Mouse (Mus musculus) thymus, adult 2 months (tissue): ENCODE data around the gene Ppard. TPM values are rescaled to one million over a fixed set of nuclear protein-coding genes. Genes with fewer than 3 reads are reported as not detected.
"Not testable (repeated sequence)": the region's sequence is repeated elsewhere in the genome, so short reads cannot be mapped to it uniquely, and the experiment has no call there.

Source experiments
- DNase-seq: peaks from one replicate; pipeline ENCODE4 v3.0.0; 2021
- H3K27ac ChIP-seq: fragments of 200-500 bp; 2 replicates; pipeline ENCODE4 v1.5.1; 2012; ENCODE audit warnings: low read length, control low read depth; ENCODE audit not compliant: control insufficient read depth, insufficient read depth
- H3K27me3 ChIP-seq: fragments of 200-500 bp; 2 replicates; pipeline ENCODE4 v1.6.1; 2012; ENCODE audit warnings: mild to moderate bottlenecking, low read length, moderate library complexity, mixed read lengths; ENCODE audit not compliant: control insufficient read depth, insufficient read depth
- H3K36me3 ChIP-seq: fragments of 200-500 bp; 2 replicates; pipeline ENCODE4 v1.6.1; 2012; ENCODE audit warnings: mild to moderate bottlenecking, low read length, moderate library complexity; ENCODE audit not compliant: control insufficient read depth, insufficient read depth
- H3K4me1 ChIP-seq: fragments of 200-500 bp; replicated peaks from 2 replicates; pipeline ENCODE4 v1.6.1; 2012; ENCODE audit warnings: low read length; ENCODE audit not compliant: control insufficient read depth, insufficient read depth
- H3K4me3 ChIP-seq: fragments of 200-500 bp; 2 replicates; pipeline ENCODE4 v1.5.1; 2012; ENCODE audit warnings: mild to moderate bottlenecking, low read length, control low read depth, moderate library complexity; ENCODE audit not compliant: control insufficient read depth, insufficient read depth
- CTCF ChIP-seq: fragments of 200-500 bp; IDR thresholded peaks from 2 replicates; pipeline ENCODE4 v1.5.1; 2012; ENCODE audit warnings: mild to moderate bottlenecking, control low read depth, low read length, moderate library complexity, borderline replicate concordance; ENCODE audit not compliant: control insufficient read depth, poor library complexity, insufficient read depth; ENCODE audit errors: extremely low read depth
- POLR2A ChIP-seq: fragments of 200-500 bp; IDR thresholded peaks from 2 replicates; pipeline ENCODE4 v1.6.1; 2012; ENCODE audit warnings: mild to moderate bottlenecking, low read length, control low read depth, moderate library complexity; ENCODE audit not compliant: control insufficient read depth, poor library complexity, insufficient read depth; ENCODE audit errors: extremely low read depth
- WGBS: fragments of 180-500 bp; shearing (Covaris S2); methylation state at CpG from one replicate; pipeline ENCODE4 v1.1.7; 2018; 5-methylcytosine and 5-hydroxymethylcytosine counted together
- polyA plus RNA-seq: library from polyadenylated mRNA; depleted of rRNA; stranded (reverse); fragments of >200 nt; gene quantifications from 2 replicates; pipeline ENCODE4 v1.2.3, GENCODE M21; 2012

Ppard gene
- polyA plus RNA-seq, 1 experiment = 51.6 TPM

- WGBS = 6% methylated on average over 4 of the region's 4 CpGs
- peak overlapping the region; percentile 56 for H3K4me3 ChIP-seq
Measured at GRCm38 (mm10) chr17:28209457-28210110, 22.9 kb upstream of the Ppard start.

GRCm38 (mm10) chr17:28211921-28212341 is 20.6 kb upstream of the Ppard start:
- Histone ChIP-seq H3K4me3 (peak overlapping the region; percentile 10), H3K4me1 (peaks cover 38% of the 10 kb centered on the region), H3K27ac (peak overlapping the region; percentile 82), H3K36me3 (peaks cover 4% of the 10 kb centered on the region; the same call in 1 of the 2 replicates), H3K27me3 (no peaks in the 10 kb centered on the region)
- 4% methylated on average over 6 of the region's 6 CpGs for WGBS
- TF ChIP-seq CTCF = no peak
- TF ChIP-seq POLR2A = no peak
- peak; percentile 83 for DNase-seq

More at GRCm38 (mm10) chr17:28209457-28210110, 22.9 kb upstream of the Ppard start:
- H3K36me3 ChIP-seq = no peaks in the 10 kb centered on the region
- no peaks in the 10 kb centered on the region for H3K27me3 ChIP-seq
- TF ChIP-seq POLR2A (no peak), CTCF (no peak)
- peaks cover 54% of the 10 kb centered on the region for H3K4me1 ChIP-seq
- H3K27ac ChIP-seq = peak overlapping the region; percentile 70
- no peak for DNase-seq

DNA sequence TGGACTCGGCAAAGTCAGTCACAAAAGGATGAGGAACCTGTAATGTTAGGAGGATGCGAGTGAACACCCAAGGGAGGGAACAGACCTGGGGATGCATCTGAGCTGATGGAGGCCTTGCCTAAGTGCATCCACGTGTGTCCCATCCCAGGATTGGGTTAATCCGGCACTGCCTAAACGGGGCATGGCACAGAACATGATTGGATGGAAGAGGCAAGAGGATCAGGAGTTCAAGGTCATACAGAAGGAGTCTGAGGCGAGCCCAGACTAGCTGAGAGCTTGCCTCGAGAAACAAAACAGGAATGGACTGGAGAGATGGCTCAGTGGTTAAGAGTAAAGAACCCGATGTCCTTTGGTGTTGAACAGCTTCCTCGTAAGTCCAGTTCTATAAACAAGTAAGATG is 20.1 kb upstream of the Ppard start:
- peaks cover 38% of the 10 kb centered on the region for H3K4me1 ChIP-seq
- DNase-seq = no peak
- peaks cover 4% of the 10 kb centered on the region; the same call in 1 of the 2 replicates for H3K36me3 ChIP-seq
- no peaks in the 10 kb centered on the region for H3K27me3 ChIP-seq
- H3K27ac ChIP-seq = peak overlapping the region; percentile 82
- 56% methylated on average over 9 of the region's 9 CpGs for WGBS
- TF ChIP-seq POLR2A (no peak), CTCF (no peak)
- H3K4me3 ChIP-seq = peak overlapping the region; percentile 9; the same call in 1 of the 2 replicates

GRCm38 (mm10) chr17:28213236-28213635 is 19.3 kb upstream of the Ppard start:
- DNase-seq = no peak
- TF ChIP-seq CTCF (peak; percentile 77; the same call in 1 of the 2 replicates), POLR2A (no peak)
- Histone ChIP-seq H3K36me3 (peaks cover 4% of the 10 kb centered on the region; the same call in 1 of the 2 replicates), H3K27ac (0 out of 2 replicates have a peak overlapping the region, but pooled peaks have one; percentile 82), H3K4me1 (peaks cover 44% of the 10 kb centered on the region), H3K4me3 (no peak overlapping the region), H3K27me3 (no peaks in the 10 kb centered on the region)
- WGBS = 58% methylated on average over 4 of the region's 4 CpGs

- Histone ChIP-seq H3K4me1 (peaks cover 48% of the 10 kb centered on the region), H3K27ac (peak overlapping the region; percentile 99), H3K27me3 (no peaks in the 10 kb centered on the region), H3K4me3 (no peak overlapping the region), H3K36me3 (peaks cover 33% of the 10 kb centered on the region)
- WGBS = 91% methylated on average over 9 of the region's 9 CpGs
- DNase-seq = no peak
- TF ChIP-seq POLR2A (no peak), CTCF (no peak)
Measured at GRCm38 (mm10) chr17:28216791-28217190, 15.7 kb upstream of the Ppard start.

GRCm38 (mm10) chr17:28217721-28218649 is 14.5 kb upstream of the Ppard start:
- Histone ChIP-seq H3K4me3 (peak overlapping the region; percentile 43), H3K27ac (peak overlapping the region; percentile 99), H3K27me3 (no peaks in the 10 kb centered on the region), H3K36me3 (peaks cover 38% of the 10 kb centered on the region), H3K4me1 (peaks cover 48% of the 10 kb centered on the region)
- peak; percentile 83 for DNase-seq
- TF ChIP-seq POLR2A = no peak
- no peak; the same call in 1 of the 2 replicates for TF ChIP-seq CTCF
- 2% methylated on average over 23 of the region's 23 CpGs for WGBS

- H3K27me3 ChIP-seq, H3K4me3 ChIP-seq, DNase-seq: not testable (repeated sequence)
- peak overlapping the region; percentile 51; the same call in 1 of the 2 replicates for H3K27ac ChIP-seq
- H3K4me1 ChIP-seq = peaks cover 49% of the 10 kb centered on the region
- WGBS = 94% methylated on average over 10 of the region's 10 CpGs
- peaks cover 48% of the 10 kb centered on the region for H3K36me3 ChIP-seq
Measured at GRCm38 (mm10) chr17:28222463-28222862, 10.0 kb upstream of the Ppard start.
